Mouse (Mus musculus) intestine, embryonic 14.5 days (tissue): ENCODE data around the gene Rin3. TPM values are rescaled to one million over a fixed set of nuclear protein-coding genes. Genes with fewer than 3 reads are reported as not detected.
A peak's percentile ranks its signal among the peaks of the same experiment; 100 is the strongest.

Experiments used
- ATAC-seq: fragments of 200-750 bp; cut with Nextera tagmentation; replicated peaks from 2 replicates; pipeline ENCODE4 v1.8.0; 2017; ENCODE audit warnings: low read depth, moderate number of reproducible peaks, moderate TSS enrichment, moderate library complexity; ENCODE audit not compliant: low FRiP score, low TSS enrichment
- DNase-seq: peaks from one replicate; pipeline ENCODE4 v3.0.0-alpha.2; 2018; ENCODE audit warnings: low spot score
- H3K27ac ChIP-seq: fragments of 300-500 bp; sonication (generic); 2 replicates; pipeline ENCODE4 v1.5.1; 2014; ENCODE audit warnings: low read depth, mild to moderate bottlenecking, control low read depth
- H3K27me3 ChIP-seq: fragments of 300-500 bp; sonication (generic); replicated peaks from 2 replicates; pipeline ENCODE4 v1.6.1; 2014; ENCODE audit warnings: low read length, control low read depth; ENCODE audit not compliant: control insufficient read depth, insufficient read depth
- H3K36me3 ChIP-seq: fragments of 300-500 bp; sonication (generic); 2 replicates; pipeline ENCODE4 v1.6.1; 2014; ENCODE audit warnings: low read length, control low read depth; ENCODE audit not compliant: control insufficient read depth, insufficient read depth
- H3K4me1 ChIP-seq: fragments of 300-500 bp; sonication (generic); replicated peaks from 2 replicates; pipeline ENCODE4 v1.6.1; 2014; ENCODE audit warnings: low read length, control low read depth, mixed read lengths; ENCODE audit not compliant: control insufficient read depth, insufficient read depth
- H3K4me2 ChIP-seq: fragments of 300-500 bp; sonication (generic); 2 replicates; pipeline ENCODE4 v1.6.1; 2014; ENCODE audit warnings: low read length
- H3K4me3 ChIP-seq: fragments of 300-500 bp; sonication (generic); 2 replicates; pipeline ENCODE4 v1.5.1; 2014; ENCODE audit warnings: low read depth, low read length, control low read depth, mixed read lengths
- H3K9ac ChIP-seq: fragments of 300-500 bp; sonication (generic); 2 replicates; pipeline ENCODE4 v1.6.1; 2014; ENCODE audit warnings: mild to moderate bottlenecking, low read length
- H3K9me3 ChIP-seq: fragments of 300-500 bp; sonication (generic); 2 replicates; pipeline ENCODE4 v1.6.1; 2016; ENCODE audit warnings: low read length, control low read depth; ENCODE audit not compliant: control insufficient read depth
- WGBS: fragments of 180-500 bp; shearing (Covaris S2); extraction: QIAGEN DNeasy Blood & Tissue Kit; methylation state at CpG from one replicate; pipeline ENCODE4 v1.1.7; 2014; 5-methylcytosine and 5-hydroxymethylcytosine counted together
- polyA plus RNA-seq: library from polyadenylated mRNA; unstranded; fragments of >200 nt; fragmentation: Nextera tagmentation; extraction: Ambion mirVana; gene quantifications from 2 replicates; pipeline ENCODE4 v1.2.1, GENCODE M21; 2014

The Rin3 gene
- polyA plus RNA-seq, 1 experiment from 2014 or later: 13.4 TPM

DNA sequence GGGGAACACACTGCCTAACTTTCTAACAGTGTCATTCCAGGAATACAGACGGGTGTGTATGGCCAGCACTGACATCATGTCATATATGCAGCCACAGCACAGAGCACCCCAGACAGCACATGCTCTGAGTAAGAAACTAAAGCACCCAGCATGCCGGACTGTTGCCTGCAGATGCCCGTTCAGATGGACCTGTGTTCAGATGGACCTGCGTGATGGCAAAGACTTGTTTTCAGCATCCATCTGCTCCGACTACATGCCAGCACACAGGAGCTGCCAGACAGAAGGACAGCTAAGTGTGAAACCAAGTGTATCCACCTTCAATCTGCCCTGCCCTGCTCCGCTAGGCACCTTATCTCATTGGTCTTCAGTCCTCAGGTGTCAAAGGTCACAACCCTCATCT lies 131.8 kb downstream of the Rin3 start:
- no peaks in the 10 kb centered on the region for H3K4me1 ChIP-seq
- H3K9ac ChIP-seq: no peak overlapping the region
- no peak overlapping the region for H3K4me2 ChIP-seq
- no peak overlapping the region for H3K4me3 ChIP-seq
- no peaks in the 10 kb centered on the region; the same call in 1 of the 2 replicates for H3K36me3 ChIP-seq
- no peak overlapping the region for H3K27ac ChIP-seq
- DNase-seq: no peak
- H3K27me3 ChIP-seq: no peaks in the 10 kb centered on the region
- no peaks in the 10 kb centered on the region for H3K9me3 ChIP-seq
- ATAC-seq: no peak
- WGBS: 92% methylated on average over 6 of the region's 6 CpGs

DNA sequence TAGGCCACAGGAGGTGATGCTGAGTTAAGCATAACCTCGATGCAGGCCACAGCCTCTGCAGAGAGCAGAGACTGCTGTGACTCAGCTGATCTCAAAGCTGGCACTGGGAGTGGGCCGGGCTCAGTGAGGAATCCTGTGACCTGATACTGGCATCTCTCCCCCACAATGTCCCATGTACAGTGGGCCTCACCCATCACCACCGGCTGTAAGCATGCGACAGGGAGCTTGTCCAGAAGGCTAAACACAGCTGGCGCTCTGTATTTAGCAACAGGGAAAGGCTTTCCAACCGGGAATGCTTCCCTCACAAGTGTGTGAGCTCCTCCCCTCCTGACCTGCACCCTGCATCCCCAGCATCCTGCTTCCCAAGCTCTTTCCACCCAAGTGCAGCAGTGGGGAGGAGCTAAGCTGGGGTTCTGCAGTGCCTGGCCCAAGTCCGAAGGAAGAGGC lies 133.6 kb downstream of the Rin3 start:
- H3K4me3 ChIP-seq: no peak overlapping the region
- no peaks in the 10 kb centered on the region for H3K27me3 ChIP-seq
- no peaks in the 10 kb centered on the region; the same call in 1 of the 2 replicates for H3K36me3 ChIP-seq
- no peaks in the 10 kb centered on the region for H3K4me1 ChIP-seq
- WGBS: 34% methylated on average over 7 of the region's 7 CpGs
- no peak overlapping the region for H3K27ac ChIP-seq
- H3K9me3 ChIP-seq: no peaks in the 10 kb centered on the region
- no peak overlapping the region for H3K9ac ChIP-seq
- DNase-seq (no peak), ATAC-seq (0 out of 2 replicates have a peak, but pooled peaks have one; percentile 53)
- no peak overlapping the region for H3K4me2 ChIP-seq

DNA sequence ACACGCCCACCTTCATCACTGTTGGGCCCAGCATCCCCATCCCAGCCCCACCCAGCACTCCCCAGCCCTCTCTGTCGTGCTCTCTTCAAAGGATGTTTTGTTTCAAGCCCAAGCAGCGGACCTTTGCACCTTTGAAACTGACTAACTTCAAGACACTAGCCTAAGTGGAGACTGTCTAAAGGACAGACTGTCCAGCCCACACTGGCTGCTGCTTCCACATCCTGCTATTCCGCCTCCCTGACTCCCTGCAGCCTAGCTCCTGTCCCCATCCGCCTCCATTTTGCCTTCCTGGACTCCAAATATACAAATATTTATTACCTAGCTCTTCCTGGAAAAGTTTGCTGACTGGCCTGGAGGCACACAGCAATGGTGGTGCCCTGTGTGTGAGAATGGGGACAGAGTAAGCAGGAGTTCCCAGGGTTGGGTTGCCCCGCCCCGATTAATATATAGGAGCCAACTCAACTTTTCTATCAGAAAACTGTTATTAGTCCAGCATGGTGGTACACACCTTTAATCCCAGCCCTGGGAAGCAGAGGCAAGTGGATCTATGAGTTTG lies 134.2 kb downstream of the Rin3 start:
- H3K4me2 ChIP-seq: no peak overlapping the region
- H3K9ac ChIP-seq: no peak overlapping the region
- H3K4me1 ChIP-seq: no peaks in the 10 kb centered on the region
- H3K4me3 ChIP-seq: no peak overlapping the region
- no peaks in the 10 kb centered on the region; the same call in 1 of the 2 replicates for H3K36me3 ChIP-seq
- DNase-seq (no peak), ATAC-seq (no peak)
- no peak overlapping the region for H3K27ac ChIP-seq
- WGBS: 70% methylated on average over 7 of the region's 7 CpGs
- H3K9me3 ChIP-seq: no peaks in the 10 kb centered on the region
- no peaks in the 10 kb centered on the region for H3K27me3 ChIP-seq

DNA sequence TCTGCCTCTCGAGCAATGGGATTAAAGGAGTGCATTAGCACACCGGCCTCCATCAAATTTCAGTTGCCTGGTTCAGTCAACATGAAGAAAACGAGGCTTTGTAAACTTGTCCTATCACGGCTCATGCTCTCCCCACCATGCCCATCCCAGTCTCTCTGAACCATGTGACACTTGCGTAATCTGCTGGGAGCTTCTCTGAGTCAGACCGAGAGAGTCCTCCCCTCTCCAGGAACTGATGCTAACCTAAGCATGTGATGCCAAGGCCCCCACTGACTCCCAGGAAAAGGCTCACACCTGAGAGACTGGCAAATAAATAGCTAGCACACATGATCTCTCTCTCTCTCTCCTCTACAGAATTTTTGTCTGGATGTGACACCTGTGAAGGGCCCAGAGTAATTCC lies 134.9 kb downstream of the Rin3 start:
- Histone ChIP-seq H3K9ac (no peak overlapping the region), H3K27me3 (no peaks in the 10 kb centered on the region), H3K9me3 (no peaks in the 10 kb centered on the region), H3K36me3 (no peaks in the 10 kb centered on the region; the same call in 1 of the 2 replicates), H3K4me2 (no peak overlapping the region), H3K4me3 (no peak overlapping the region), H3K4me1 (no peaks in the 10 kb centered on the region), H3K27ac (no peak overlapping the region)
- 85% methylated on average over 6 of the region's 6 CpGs for WGBS
- ATAC-seq: no peak
- no peak for DNase-seq

DNA sequence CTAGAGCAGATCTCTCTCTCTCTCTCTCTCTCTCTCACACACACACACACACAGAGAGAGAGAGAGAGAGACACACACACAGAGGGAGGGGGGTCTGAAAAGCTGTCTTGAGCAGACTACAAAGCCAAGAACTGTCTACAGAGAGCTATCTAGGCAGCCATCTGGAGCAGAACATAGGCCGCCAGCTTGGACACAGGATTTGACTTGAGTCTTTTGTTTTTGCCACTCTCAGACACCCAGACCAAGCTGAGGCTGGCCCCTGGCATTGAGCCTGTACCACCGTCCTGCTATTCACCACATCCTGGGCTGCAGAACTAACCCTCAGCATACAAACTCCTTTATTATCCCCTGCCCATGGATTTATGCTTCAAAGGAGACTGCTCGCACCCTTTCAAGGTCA lies 136.7 kb downstream of the Rin3 start:
- H3K27ac ChIP-seq: no peak overlapping the region
- H3K27me3 ChIP-seq: no peaks in the 10 kb centered on the region
- no peak overlapping the region for H3K9ac ChIP-seq
- ATAC-seq (no peak), DNase-seq (no peak)
- H3K4me1 ChIP-seq: no peaks in the 10 kb centered on the region
- no peaks in the 10 kb centered on the region for H3K9me3 ChIP-seq
- 0 out of 2 replicates have a peak, but pooled peaks cover 4% of the 10 kb centered on the region for H3K36me3 ChIP-seq
- no peak overlapping the region for H3K4me2 ChIP-seq
- WGBS: 83% methylated on average over 3 of the region's 3 CpGs
- no peak overlapping the region for H3K4me3 ChIP-seq

DNA sequence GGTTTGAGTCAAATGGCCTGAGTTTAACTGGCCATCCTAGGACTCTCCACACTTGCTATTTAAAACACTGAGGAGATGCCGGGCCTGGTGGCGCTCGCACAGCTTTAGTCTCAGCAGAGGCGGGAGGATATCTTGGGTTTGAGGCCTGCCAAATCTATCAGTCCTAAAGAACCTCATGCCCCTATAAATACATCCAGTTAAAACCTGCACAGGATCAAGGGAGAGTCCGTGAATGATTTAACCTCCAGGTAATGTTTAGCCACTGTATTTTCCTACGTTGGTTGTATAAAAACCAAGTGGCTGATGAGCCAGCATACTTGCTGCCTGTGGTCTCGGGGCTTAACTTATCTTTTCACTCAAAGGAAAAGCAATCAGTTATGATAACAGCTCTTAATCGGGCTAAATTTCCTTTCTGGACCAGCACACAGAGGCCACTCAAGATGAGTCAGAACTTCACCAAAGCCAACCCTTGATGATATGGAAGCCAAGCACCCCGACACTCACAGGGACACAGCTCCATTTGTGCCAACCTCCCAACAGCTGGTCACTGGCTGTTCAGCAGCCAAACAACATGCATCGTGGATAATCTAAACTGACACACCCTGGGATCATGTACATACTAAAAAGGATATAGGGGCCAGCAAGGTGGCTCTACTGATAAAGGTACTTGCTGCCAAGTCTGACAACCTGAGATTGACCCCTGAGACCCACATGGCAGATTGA lies 137.5 kb downstream of the Rin3 start:
- no peak overlapping the region for H3K27ac ChIP-seq

DNA sequence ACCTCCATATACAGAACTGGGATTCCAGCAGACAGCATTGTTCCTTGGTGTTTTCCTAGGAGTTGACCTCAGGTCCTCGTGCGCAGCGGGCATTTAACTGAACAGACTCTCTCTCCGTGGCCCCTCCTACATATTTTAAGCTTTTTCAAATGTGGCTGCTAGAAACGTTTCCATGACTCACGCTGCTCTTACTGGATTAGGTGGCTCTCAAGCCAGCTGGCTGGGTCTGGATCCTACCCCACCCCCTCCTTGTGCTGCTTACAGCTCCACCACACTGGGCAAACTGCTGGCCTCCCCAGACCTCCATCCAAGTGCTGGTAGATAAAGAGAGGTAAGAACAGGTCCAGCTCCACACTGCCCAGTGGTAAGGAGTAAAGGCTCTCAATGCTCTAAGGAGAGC lies 139.2 kb downstream of the Rin3 start:
- no peaks in the 10 kb centered on the region for H3K4me1 ChIP-seq
- H3K9ac ChIP-seq: no peak overlapping the region
- H3K27ac ChIP-seq: no peak overlapping the region
- ATAC-seq (no peak), DNase-seq (no peak)
- H3K9me3 ChIP-seq: no peaks in the 10 kb centered on the region
- H3K4me3 ChIP-seq: no peak overlapping the region
- no peaks in the 10 kb centered on the region for H3K27me3 ChIP-seq
- H3K36me3 ChIP-seq: 0 out of 2 replicates have a peak, but pooled peaks cover 4% of the 10 kb centered on the region
- H3K4me2 ChIP-seq: no peak overlapping the region
- 69% methylated on average over 6 of the region's 6 CpGs for WGBS

More for the DNA sequence above, 137.5 kb downstream of the Rin3 start:
- ATAC-seq (0 out of 2 replicates have a peak, but pooled peaks have one; percentile 25), DNase-seq (no peak)
- Histone ChIP-seq H3K36me3 (0 out of 2 replicates have a peak, but pooled peaks cover 4% of the 10 kb centered on the region), H3K4me2 (no peak overlapping the region), H3K9ac (no peak overlapping the region), H3K4me1 (no peaks in the 10 kb centered on the region), H3K4me3 (no peak overlapping the region), H3K9me3 (no peaks in the 10 kb centered on the region), H3K27me3 (no peaks in the 10 kb centered on the region)
- 70% methylated on average over 10 of the region's 10 CpGs for WGBS

DNA sequence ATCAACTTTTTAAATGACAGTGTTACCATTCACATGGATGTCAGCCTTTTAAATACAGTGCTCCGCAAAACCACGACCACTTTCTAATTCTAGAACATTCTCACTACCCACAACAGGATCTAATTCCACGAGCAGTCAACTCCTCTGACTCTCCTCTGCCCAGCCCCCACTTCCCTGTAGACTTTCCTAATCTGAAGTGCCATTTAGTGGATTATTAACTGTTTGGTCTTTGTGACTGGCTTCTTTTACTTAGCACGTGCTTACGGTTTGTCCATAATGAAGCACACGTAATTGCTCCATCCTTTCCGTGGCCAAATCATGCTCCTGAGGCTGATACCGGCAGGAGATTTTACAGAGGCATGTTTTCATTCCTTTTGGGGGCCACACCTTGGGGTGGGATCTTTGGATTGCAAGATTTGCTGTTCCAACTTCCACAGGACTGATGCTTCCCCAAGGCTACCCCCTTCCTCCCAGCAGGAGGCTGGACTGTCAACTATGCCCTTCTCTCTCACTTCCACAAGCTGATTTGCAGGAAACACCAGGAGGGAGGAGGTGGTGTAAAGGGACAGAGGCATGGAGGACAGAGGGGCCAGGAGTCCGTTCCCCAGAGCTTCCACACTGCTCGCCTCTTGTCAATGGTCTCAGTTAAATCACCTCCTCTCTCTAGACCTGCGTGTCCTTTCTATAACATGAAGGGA lies 139.9 kb downstream of the Rin3 start:
- Histone ChIP-seq H3K9me3 (no peaks in the 10 kb centered on the region), H3K9ac (no peak overlapping the region), H3K27ac (no peak overlapping the region), H3K4me1 (no peaks in the 10 kb centered on the region), H3K36me3 (0 out of 2 replicates have a peak, but pooled peaks cover 4% of the 10 kb centered on the region), H3K4me3 (no peak overlapping the region), H3K27me3 (no peaks in the 10 kb centered on the region), H3K4me2 (no peak overlapping the region)
- ATAC-seq (no peak), DNase-seq (no peak)
- 86% methylated on average over 11 of the region's 11 CpGs for WGBS
